Mouse (Mus musculus) megakaryocyte, embryonic 14.5 days (primary cell): ENCODE data around the gene Ces1d. TPM values are rescaled to one million over a fixed set of nuclear protein-coding genes. Genes with fewer than 3 reads are reported as not detected.
"Not testable (repeated sequence)": the region's sequence is repeated elsewhere in the genome, so short reads cannot be mapped to it uniquely, and the experiment has no call there.

Experiments
- H3K27me3 ChIP-seq: replicated peaks from 2 replicates; pipeline ENCODE3; 2012; ENCODE audit warnings: inconsistent platforms
- H3K36me3 ChIP-seq: replicated peaks from 2 replicates; pipeline ENCODE3; 2012; ENCODE audit warnings: low read length, inconsistent platforms, mixed read lengths
- H3K4me1 ChIP-seq: 2 replicates; pipeline ENCODE4 v1.6.1; 2012; ENCODE audit warnings: inconsistent platforms
- H3K4me3 ChIP-seq: replicated peaks from 2 replicates; pipeline ENCODE3; 2012; ENCODE audit warnings: moderate library complexity, mild to moderate bottlenecking, inconsistent platforms
- H3K9me3 ChIP-seq: 2 replicates; pipeline ENCODE4 v1.6.1; 2012; ENCODE audit warnings: inconsistent platforms
- FLI1 ChIP-seq: IDR thresholded peaks from 2 replicates; pipeline ENCODE4 v1.6.1; 2012; ENCODE audit warnings: low read length, inconsistent platforms, mixed read lengths
- GATA1 ChIP-seq: IDR thresholded peaks from 3 replicates; pipeline ENCODE4 v1.6.1; 2012; ENCODE audit warnings: mixed read lengths, low read length, inconsistent platforms, borderline replicate concordance
- polyA plus RNA-seq: library from polyadenylated mRNA; stranded (reverse); fragments of >175 nt; gene quantifications from 2 replicates; pipeline ENCODE4 v1.2.3, GENCODE M21; 2012; ENCODE audit warnings: low replicate concordance; ENCODE audit not compliant: insufficient read depth

Ces1d gene
- polyA plus RNA-seq, 1 experiment = not detected

DNA sequence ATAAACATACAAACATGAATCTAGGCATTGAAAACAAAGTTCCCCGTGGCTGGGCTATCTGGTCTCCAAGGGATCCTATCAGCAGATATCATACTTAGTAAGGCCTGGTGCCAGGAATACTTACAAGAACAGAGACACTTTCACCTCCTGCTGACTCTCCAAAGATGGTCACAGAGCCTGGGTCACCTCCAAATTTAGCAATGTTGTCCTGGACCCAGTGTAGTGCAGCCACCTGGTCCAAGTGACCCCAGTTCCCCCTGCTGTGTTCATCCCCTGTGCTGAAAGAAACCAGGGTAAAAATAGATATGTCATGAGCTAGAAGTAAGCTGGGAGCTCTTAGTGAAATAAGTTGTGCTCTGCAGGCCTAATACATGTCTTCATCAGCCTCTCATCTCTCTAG, 19.7 kb upstream of the Ces1d start:
- Histone ChIP-seq H3K9me3 (peaks cover 15% of the 10 kb centered on the region; the same call in 1 of the 2 replicates), H3K4me3 (no peak overlapping the region), H3K36me3 (no peaks in the 10 kb centered on the region), H3K4me1 (no peaks in the 10 kb centered on the region), H3K27me3 (no peaks in the 10 kb centered on the region)
- no peak for TF ChIP-seq GATA1

DNA sequence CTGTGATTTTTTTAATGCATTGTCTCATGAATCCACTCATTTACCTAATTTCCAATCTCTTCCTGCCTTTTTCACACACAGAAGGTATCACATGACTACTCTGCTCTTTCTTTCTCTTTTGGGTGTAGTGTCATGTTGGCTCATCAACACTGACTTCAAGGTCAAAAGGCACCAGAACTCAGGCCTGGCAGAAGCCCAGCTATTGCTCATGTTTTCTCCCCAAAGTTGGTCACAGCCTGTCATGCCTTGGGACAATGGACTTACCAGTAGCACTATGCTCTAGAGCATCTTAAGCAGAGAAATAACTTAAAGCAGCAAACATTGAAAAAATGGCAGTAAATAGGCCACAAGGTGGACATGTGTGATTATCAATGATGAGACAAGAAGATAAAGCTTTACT, 13.5 kb upstream of the Ces1d start:
- no peak overlapping the region for H3K4me3 ChIP-seq
- H3K4me1 ChIP-seq = no peaks in the 10 kb centered on the region
- H3K36me3 ChIP-seq = no peaks in the 10 kb centered on the region
- no peaks in the 10 kb centered on the region for H3K27me3 ChIP-seq
- TF ChIP-seq GATA1 (no peak), FLI1 (no peak)
- H3K9me3 ChIP-seq = no peaks in the 10 kb centered on the region

DNA sequence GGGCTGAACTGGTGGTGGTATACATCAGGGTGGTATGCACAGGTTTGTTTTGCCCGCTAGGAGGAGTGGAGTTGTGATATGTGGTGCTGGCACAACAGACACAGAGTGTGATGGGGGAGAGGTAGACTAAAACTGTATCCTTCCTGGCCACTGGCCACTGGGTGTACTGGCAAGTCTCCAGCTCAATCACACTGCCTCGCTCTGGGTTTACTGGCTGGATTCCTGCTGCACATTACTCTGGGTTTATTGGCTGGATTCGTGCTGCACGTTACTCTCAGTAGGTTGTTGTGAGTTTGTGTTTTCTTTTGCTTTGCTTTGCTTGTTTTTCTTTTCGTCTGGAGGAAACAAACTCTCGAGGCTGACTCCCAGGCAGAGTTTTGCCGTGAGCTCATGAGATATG, 1.5 kb upstream of the Ces1d start:
- H3K4me1 ChIP-seq, H3K27me3 ChIP-seq, H3K9me3 ChIP-seq, H3K36me3 ChIP-seq, H3K4me3 ChIP-seq: not testable (repeated sequence)

DNA sequence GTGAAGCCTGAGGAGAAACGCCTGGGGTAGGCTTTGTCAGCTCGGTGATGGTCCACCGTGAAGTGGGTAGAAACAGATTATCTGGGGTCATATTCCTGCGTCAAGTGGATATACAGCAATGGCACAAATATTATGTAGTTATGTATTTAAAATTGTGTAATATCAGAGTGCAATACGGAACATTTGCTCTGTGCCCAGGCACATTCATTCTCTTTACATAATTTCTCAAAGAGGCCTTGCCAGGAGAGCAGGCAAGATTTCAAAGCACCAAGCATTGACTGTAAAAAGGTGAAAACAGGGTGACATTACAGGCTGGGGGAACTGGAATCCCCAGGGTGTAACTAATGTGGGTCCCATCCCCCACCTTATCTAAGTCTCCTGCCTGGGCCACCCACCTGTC, 1.2 kb downstream of the Ces1d start:
- Histone ChIP-seq H3K4me1 (no peaks in the 10 kb centered on the region), H3K4me3 (no peak overlapping the region), H3K9me3 (0 out of 2 replicates have a peak, but pooled peaks cover 9% of the 10 kb centered on the region), H3K36me3 (no peaks in the 10 kb centered on the region), H3K27me3 (no peaks in the 10 kb centered on the region)
- TF ChIP-seq FLI1 (no peak), GATA1 (no peak)

DNA sequence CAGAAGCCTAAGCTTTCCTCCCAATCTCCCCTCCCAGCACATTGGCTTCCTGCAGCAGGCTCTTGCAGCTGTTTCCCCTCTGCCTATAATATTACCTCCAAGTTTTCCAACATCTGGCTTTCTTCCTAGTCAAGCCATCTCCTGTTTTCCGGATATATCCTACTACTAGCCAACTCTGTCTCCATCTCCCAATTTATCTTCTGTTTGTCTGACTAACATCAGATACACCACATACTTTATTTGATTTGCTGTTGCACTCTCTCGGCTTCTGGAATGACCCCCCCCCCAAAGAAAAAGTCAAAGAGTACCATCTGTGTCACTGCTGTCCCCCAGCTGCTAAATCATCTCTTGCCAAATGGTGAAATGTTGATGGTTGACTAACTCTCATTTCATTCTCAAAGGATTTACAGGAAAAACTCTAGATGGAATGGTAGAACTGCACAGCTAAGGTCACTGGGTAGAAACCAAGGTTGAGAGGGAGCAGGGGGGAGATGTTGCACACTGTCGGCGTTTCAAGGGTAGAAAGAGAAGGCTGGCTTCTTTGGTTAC, 17.0 kb downstream of the Ces1d start:
- Histone ChIP-seq H3K36me3 (no peaks in the 10 kb centered on the region), H3K9me3 (0 out of 2 replicates have a peak, but pooled peaks cover 6% of the 10 kb centered on the region), H3K27me3 (no peaks in the 10 kb centered on the region), H3K4me3 (no peak overlapping the region), H3K4me1 (no peaks in the 10 kb centered on the region)
- TF ChIP-seq GATA1 (no peak), FLI1 (no peak)

DNA sequence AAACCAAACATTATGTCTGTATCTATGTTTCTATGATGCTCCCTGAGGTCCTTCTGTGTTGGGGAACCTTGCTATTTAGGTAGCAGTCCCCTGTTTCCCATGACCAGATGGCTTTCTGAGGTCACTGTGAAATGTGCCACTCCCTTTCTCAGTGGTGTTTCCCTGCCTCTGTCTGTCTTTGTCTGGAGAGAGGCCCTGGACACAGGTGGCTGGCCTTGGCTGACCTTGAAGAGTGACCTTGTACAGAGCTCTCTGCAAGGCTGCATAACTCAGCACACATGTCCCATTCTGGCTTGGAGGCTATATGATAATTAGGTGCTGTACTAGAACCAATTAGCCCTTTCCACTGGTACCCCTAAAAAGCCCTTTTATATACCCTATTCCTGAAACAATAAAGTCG, 21.0 kb downstream of the Ces1d start:
- H3K4me1 ChIP-seq = no peaks in the 10 kb centered on the region
- no peaks in the 10 kb centered on the region for H3K36me3 ChIP-seq
- TF ChIP-seq FLI1 (no peak), GATA1 (no peak)
- H3K27me3 ChIP-seq = no peaks in the 10 kb centered on the region
- 0 out of 2 replicates have a peak, but pooled peaks cover 4% of the 10 kb centered on the region for H3K9me3 ChIP-seq
- no peak overlapping the region for H3K4me3 ChIP-seq

DNA sequence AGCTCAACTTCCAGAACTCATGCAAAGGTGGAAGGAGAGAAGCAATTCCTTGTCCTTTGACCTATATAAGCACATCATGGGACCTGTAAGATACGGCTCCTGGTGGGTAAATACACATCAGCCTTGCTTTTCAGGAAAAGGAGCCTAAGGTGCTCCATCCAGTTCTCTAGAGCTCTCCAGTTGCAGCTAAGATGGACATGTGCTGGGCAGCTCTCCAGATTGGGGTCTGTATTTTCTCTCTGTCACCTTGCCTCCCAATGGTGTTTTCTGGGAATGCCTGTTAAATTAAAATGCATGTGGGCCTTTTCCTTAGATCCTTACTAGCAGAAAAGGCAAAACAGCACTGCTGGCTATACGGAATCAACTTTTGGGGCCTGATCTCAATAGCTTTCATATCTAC, 23.1 kb downstream of the Ces1d start:
- Histone ChIP-seq H3K4me3 (no peak overlapping the region), H3K27me3 (no peaks in the 10 kb centered on the region), H3K36me3 (no peaks in the 10 kb centered on the region), H3K4me1 (no peaks in the 10 kb centered on the region), H3K9me3 (0 out of 2 replicates have a peak, but pooled peaks cover 4% of the 10 kb centered on the region)
- TF ChIP-seq GATA1 (no peak), FLI1 (no peak)

DNA sequence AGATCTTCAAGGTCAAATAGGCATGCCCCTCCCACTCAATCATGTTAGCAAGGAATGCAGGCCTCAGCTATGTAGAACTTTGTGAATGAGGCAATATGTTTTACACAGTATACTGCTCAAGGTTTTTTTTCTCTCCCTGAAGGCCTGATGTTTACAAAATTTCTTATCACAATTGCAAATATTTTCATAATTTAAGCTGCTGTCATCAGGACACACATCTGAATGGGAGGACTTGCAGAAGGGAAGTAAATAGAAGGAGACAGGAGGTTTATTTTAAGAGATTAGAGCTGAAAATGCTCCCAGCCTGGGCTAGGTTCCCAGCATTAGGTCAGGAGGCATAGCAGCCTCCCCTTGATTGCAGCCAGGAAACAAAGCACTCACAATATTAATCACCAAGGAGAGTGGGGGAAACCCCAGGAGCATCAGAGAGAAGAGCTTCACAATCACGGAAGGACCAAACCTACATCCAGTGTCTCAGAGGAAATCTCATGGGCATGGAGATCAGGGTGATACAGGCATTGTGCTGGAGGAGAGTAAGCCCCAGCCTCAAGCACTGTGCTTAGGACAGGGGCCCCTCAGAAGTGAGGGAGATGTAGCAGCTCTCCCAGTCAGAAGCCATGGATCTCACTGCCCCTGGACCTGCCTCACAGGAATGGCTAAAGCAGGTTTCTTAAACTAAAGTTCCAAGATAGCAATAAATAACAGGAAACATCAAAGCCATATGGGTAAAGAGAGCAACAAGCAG, 25.6 kb downstream of the Ces1d start:
- H3K4me3 ChIP-seq = no peak overlapping the region
- H3K27me3 ChIP-seq = no peaks in the 10 kb centered on the region
- TF ChIP-seq GATA1 = no peak
- TF ChIP-seq FLI1 = no peak
- no peaks in the 10 kb centered on the region for H3K4me1 ChIP-seq
- H3K36me3 ChIP-seq = no peaks in the 10 kb centered on the region
- H3K9me3 ChIP-seq = 0 out of 2 replicates have a peak, but pooled peaks cover 4% of the 10 kb centered on the region

DNA sequence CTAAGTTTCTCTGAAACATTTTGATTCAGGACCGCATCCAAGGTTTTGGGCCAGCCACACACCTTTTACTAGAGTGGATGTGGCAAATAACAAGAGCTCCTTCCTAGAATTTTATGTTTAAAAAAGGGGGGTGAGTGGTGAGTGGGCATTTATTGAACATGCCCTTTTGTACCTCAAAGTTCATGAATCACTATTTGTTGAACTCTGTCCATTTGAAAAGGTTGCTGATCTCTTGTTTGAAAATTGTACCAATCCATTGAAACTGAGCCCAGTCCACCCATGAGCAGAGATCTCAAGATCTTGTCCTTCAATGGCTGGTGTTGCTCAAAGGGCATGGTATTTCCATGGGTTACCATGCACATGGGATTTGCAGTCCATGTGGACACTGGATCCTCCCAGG, 34.3 kb downstream of the Ces1d start:
- no peaks in the 10 kb centered on the region for H3K4me1 ChIP-seq
- no peaks in the 10 kb centered on the region for H3K9me3 ChIP-seq
- no peak for TF ChIP-seq FLI1
- no peak for TF ChIP-seq GATA1

DNA sequence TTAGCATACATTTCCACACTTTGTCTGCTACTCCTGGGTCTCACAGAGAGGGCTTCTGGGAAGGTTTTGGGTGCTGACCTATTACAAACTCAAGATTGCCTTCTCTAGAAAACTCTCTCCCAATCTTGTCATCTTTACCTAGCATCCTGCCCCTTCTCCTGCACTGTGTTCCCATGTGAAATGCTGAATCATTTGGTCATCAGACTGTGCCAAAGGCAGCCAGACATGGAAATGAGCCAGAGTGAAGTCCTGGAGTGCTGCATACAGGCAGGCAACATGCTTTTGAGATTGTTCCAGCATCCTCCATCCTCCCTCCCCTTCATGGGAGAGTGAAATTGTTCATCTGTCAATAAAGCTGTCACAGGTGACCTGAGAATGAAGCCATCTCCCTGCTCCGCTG, 46.2 kb downstream of the Ces1d start:
- H3K27me3 ChIP-seq = no peaks in the 10 kb centered on the region
- H3K36me3 ChIP-seq = no peaks in the 10 kb centered on the region
- H3K4me3 ChIP-seq = no peak overlapping the region
- H3K4me1 ChIP-seq = no peaks in the 10 kb centered on the region
- TF ChIP-seq GATA1 (no peak), FLI1 (no peak)
- no peaks in the 10 kb centered on the region for H3K9me3 ChIP-seq

More for the DNA sequence above, 34.3 kb downstream of the Ces1d start:
- no peak overlapping the region for H3K4me3 ChIP-seq
- no peaks in the 10 kb centered on the region for H3K36me3 ChIP-seq
- H3K27me3 ChIP-seq = no peaks in the 10 kb centered on the region

DNA sequence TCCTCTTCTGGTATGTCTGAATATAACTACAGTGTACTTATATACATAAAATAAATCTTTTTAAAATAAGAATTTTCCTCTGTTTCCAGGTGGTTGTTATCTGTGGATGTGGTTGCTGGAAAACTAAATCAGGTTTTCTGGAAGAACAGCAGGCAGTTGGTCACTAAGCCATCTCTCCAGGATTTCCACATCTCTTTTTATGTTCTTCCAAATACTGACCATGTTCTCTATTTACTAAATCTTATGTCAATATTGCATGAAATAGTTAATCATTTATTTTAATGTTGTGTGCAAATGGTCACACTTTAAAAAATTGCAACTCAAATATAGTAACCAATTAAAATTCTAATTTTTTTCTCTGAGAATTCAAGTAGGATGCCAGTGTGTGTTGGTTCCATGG, 50.3 kb downstream of the Ces1d start:
- H3K4me1 ChIP-seq = no peaks in the 10 kb centered on the region
- no peaks in the 10 kb centered on the region for H3K9me3 ChIP-seq
- H3K27me3 ChIP-seq = no peaks in the 10 kb centered on the region
- no peaks in the 10 kb centered on the region for H3K36me3 ChIP-seq
- no peak for TF ChIP-seq GATA1
- TF ChIP-seq FLI1 = no peak
- no peak overlapping the region for H3K4me3 ChIP-seq
